10 mouse cellular contexts compared by ENCODE assay signal in the genomic region with DNA sequence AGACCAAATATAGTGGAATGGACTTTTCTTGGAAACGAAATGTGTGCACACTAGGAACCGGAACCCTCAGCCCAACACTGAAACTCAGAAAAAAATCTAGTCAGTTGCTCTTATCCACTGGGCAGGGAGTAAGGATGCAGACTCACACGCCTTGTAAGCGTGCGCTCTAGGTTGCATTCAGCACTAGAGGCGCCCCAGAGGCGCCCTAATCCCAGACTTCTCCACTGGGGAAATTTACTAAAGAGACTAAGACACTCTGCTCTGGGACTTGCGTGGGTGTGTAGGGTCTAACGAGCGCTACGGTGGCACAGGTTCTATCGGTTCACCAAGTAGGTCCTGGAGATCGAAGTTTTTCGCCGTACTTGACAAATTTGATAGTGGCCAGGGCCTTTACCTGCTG. TPM values are rescaled to one million over a fixed set of nuclear protein-coding genes. Genes with fewer than 3 reads are reported as not detected.
DNase-seq lines count a peak whose midpoint lies in the region; ATAC-seq and TF ChIP-seq lines count a peak whose summit lies in the region.
"Had no signal": no experiment of that assay in that cellular context is flagged by ENCODE, and none has a peak within 500 bp of the region (broad histone marks: within the 10 kb centered on the region; RNA-seq: fewer than 3 reads in every experiment).

No protein-coding gene starts in this region.

- 4% methylated on average over 15 of the region's 15 CpGs for WGBS in heart, embryonic 13.5 days
- 3% methylated on average over 15 of the region's 15 CpGs for WGBS in embryonic facial prominence, embryonic 15.5 days
- WGBS in thymus, adult 2 months, result 17% methylated on average over 15 of the region's 15 CpGs

- no peak for DNase-seq in heart, adult 9 months (ENCODE audit: low spot score in 2 of 2)
- peak; percentile 41 to 64 for DNase-seq in kidney, postnatal 4 days
- DNase-seq in gastrocnemius, postnatal 10 days, result no peak
- DNase-seq in thymus, adult 2 months, result no peak
- DNase-seq in spleen, adult 12 weeks (ENCODE audit: low spot score), result no peak

- peaks cover 9% of the 10 kb centered on the region for H3K79me2 ChIP-seq in myocyte (ENCODE audit: control insufficient read depth, insufficient read depth)

- peaks cover 15% of the 10 kb centered on the region for H3K36me3 ChIP-seq in heart, embryonic 13.5 days
- H3K36me3 ChIP-seq in embryonic facial prominence, embryonic 15.5 days, result 0 out of 2 replicates have a peak, but pooled peaks cover 4% of the 10 kb centered on the region
- no peaks in the 10 kb centered on the region for H3K36me3 ChIP-seq in myocyte (ENCODE audit: control insufficient read depth, insufficient read depth)
- H3K36me3 ChIP-seq in thymus, adult 2 months (ENCODE audit: control insufficient read depth, insufficient read depth, low read length), result no peaks in the 10 kb centered on the region

- no peak for TF ChIP-seq POLR2A in myocyte (IDR thresholded peaks at IDR 0.05; ENCODE audit: insufficient read length, low read depth)
- no peak for TF ChIP-seq POLR2A in thymus, adult 2 months (IDR thresholded peaks at IDR 0.05; ENCODE audit: control insufficient read depth, extremely low read depth, insufficient read depth, low read length, poor library complexity)

- peak overlapping the region; percentile 90 for H3K4me3 ChIP-seq in heart, embryonic 13.5 days
- H3K4me3 ChIP-seq in embryonic facial prominence, embryonic 15.5 days (replicated peaks), result peak overlapping the region; percentile 72
- H3K4me3 ChIP-seq in myocyte, result peak overlapping the region; percentile 49
- no peak overlapping the region for H3K4me3 ChIP-seq in thymus, adult 2 months (ENCODE audit: control insufficient read depth, insufficient read depth, low read length)

- H3K27me3 ChIP-seq in heart, embryonic 13.5 days (replicated peaks), result no peaks in the 10 kb centered on the region
- peaks cover 28% of the 10 kb centered on the region for H3K27me3 ChIP-seq in embryonic facial prominence, embryonic 15.5 days
- no peaks in the 10 kb centered on the region for H3K27me3 ChIP-seq in myocyte (ENCODE audit: control insufficient read depth, insufficient read depth, insufficient read length)
- H3K27me3 ChIP-seq in thymus, adult 2 months (ENCODE audit: control insufficient read depth, insufficient read depth, low read length), result peaks cover 6% of the 10 kb centered on the region
- H3K27me3 ChIP-seq: CH12.LX had no signal

- H3ac ChIP-seq in myocyte (ENCODE audit: control insufficient read depth, insufficient read length), result no peak overlapping the region

- peak overlapping the region; percentile 98 for H3K27ac ChIP-seq in heart, embryonic 13.5 days (replicated peaks)
- no peak overlapping the region for H3K27ac ChIP-seq in embryonic facial prominence, embryonic 15.5 days (replicated peaks)
- no peak overlapping the region for H3K27ac ChIP-seq in thymus, adult 2 months (ENCODE audit: control insufficient read depth, insufficient read depth, low read length)

- peak overlapping the region; percentile 96 for H3K9ac ChIP-seq in heart, embryonic 13.5 days
- H3K9ac ChIP-seq in embryonic facial prominence, embryonic 15.5 days, result no peak overlapping the region

- H3K4me1 ChIP-seq in heart, embryonic 13.5 days, result peaks cover 72% of the 10 kb centered on the region
- H3K4me1 ChIP-seq in embryonic facial prominence, embryonic 15.5 days, result peaks cover 46% of the 10 kb centered on the region
- H3K4me1 ChIP-seq in thymus, adult 2 months (replicated peaks; ENCODE audit: control insufficient read depth, insufficient read depth, low read length), result peaks cover 27% of the 10 kb centered on the region

- no peak for TF ChIP-seq CTCF in thymus, adult 2 months (IDR thresholded peaks at IDR 0.05; ENCODE audit: borderline replicate concordance, control insufficient read depth, extremely low read depth, insufficient read depth, low read length, poor library complexity)

- no peaks in the 10 kb centered on the region for H3K9me3 ChIP-seq in heart, embryonic 13.5 days
- H3K9me3 ChIP-seq in embryonic facial prominence, embryonic 15.5 days (replicated peaks), result no peaks in the 10 kb centered on the region

- H3K4me2 ChIP-seq in heart, embryonic 13.5 days, result peak overlapping the region; percentile 84
- peak overlapping the region; percentile 99 for H3K4me2 ChIP-seq in embryonic facial prominence, embryonic 15.5 days (replicated peaks)
- peak overlapping the region; percentile 71 for H3K4me2 ChIP-seq in myocyte (ENCODE audit: low read depth)

- ATAC-seq in heart, embryonic 13.5 days (ENCODE audit: extremely low read depth, insufficient number of reproducible peaks, low FRiP score, low TSS enrichment), result 0 out of 2 replicates have a peak, but pooled peaks have one; percentile 10
- ATAC-seq in embryonic facial prominence, embryonic 15.5 days (ENCODE audit: insufficient number of reproducible peaks, low FRiP score, low TSS enrichment, low read depth), result no peak

TF ChIP-seq in myocyte, 11 proteins besides CTCF, POLR2A, EP300 and RAD21:
- TF ChIP-seq E2F4 (IDR thresholded peaks at IDR 0.05; ENCODE audit: insufficient read depth) (no peak), MYOG (IDR thresholded peaks at IDR 0.05; ENCODE audit: control insufficient read depth in 1 of 3, insufficient read depth in 1 of 3, insufficient read length in 2 of 3, low read depth in 2 of 3) (no peak), TCF12 (IDR thresholded peaks at IDR 0.05; ENCODE audit: insufficient read depth, poor library complexity, severe bottlenecking) (no peak), SRF (IDR thresholded peaks at IDR 0.05; ENCODE audit: control insufficient read depth, insufficient read length, low read depth) (no peak), MAX (IDR thresholded peaks at IDR 0.05; ENCODE audit: low read depth) (no peak), MYOD1 (IDR thresholded peaks at IDR 0.05; ENCODE audit: control insufficient read depth in 1 of 3, insufficient read length in 2 of 3, low read depth in 2 of 3) (no peak)

RNA-seq across cellular contexts. Expression of a gene that starts 0.6 kb away (rescaled TPM):
- polyA plus RNA-seq in heart, embryonic 13.5 days (2015; fragmentation: Nextera tagmentation; extraction: Ambion mirVana), result 42.5 and 43.4 TPM in 2 replicates
- polyA plus RNA-seq in embryonic facial prominence, embryonic 15.5 days (2015; fragmentation: Nextera tagmentation; extraction: Ambion mirVana), result 12.6 and 13.0 TPM in 2 replicates
- polyA plus RNA-seq in myocyte (2012; fragmentation: generic; extraction: Trizol), result 45.1 TPM
- total RNA-seq in gastrocnemius, postnatal 10 days (2021), result 10 to 100 TPM; 37.5 to 44.2 TPM
- polyA plus RNA-seq in thymus, adult 2 months (2012; rRNA removed), result 14.7 and 16.2 TPM in 2 replicates

RNA-seq across cellular contexts. Expression of a gene that starts 19.4 kb away (rescaled TPM):
- 25.5 and 29.1 TPM in 2 replicates for polyA plus RNA-seq in heart, embryonic 13.5 days (2015; fragmentation: Nextera tagmentation; extraction: Ambion mirVana)
- polyA plus RNA-seq in embryonic facial prominence, embryonic 15.5 days (2015; fragmentation: Nextera tagmentation; extraction: Ambion mirVana), result 45.3 and 46.3 TPM in 2 replicates
- polyA plus RNA-seq in myocyte (2012; fragmentation: generic; extraction: Trizol), result 42.8 TPM
- 10 to 100 TPM in 1 of 2 experiments, 1 to 10 TPM in 1; 8.2 to 13.1 TPM for total RNA-seq in gastrocnemius, postnatal 10 days (2021)
- polyA plus RNA-seq in thymus, adult 2 months (2012; rRNA removed), result 51.9 and 55.6 TPM in 2 replicates

RNA-seq across cellular contexts. Expression of a gene that starts 19.7 kb away (rescaled TPM):
- polyA plus RNA-seq in heart, embryonic 13.5 days (2015; fragmentation: Nextera tagmentation; extraction: Ambion mirVana), result 5.6 and 5.9 TPM in 2 replicates
- 9.1 and 10.2 TPM in 2 replicates for polyA plus RNA-seq in embryonic facial prominence, embryonic 15.5 days (2015; fragmentation: Nextera tagmentation; extraction: Ambion mirVana)
- polyA plus RNA-seq in myocyte (2012; fragmentation: generic; extraction: Trizol), result 7.4 TPM
- total RNA-seq in gastrocnemius, postnatal 10 days (2021), result 1 to 10 TPM; 6.6 to 8.9 TPM
- 30.7 and 34.8 TPM in 2 replicates for polyA plus RNA-seq in thymus, adult 2 months (2012; rRNA removed)

RNA-seq across cellular contexts. Expression of a gene that starts 41.1 kb away (rescaled TPM):
- polyA plus RNA-seq in heart, embryonic 13.5 days (2015; fragmentation: Nextera tagmentation; extraction: Ambion mirVana), result 0.40 TPM in 1 of 2 replicates, not detected in the other
- polyA plus RNA-seq in embryonic facial prominence, embryonic 15.5 days (2015; fragmentation: Nextera tagmentation; extraction: Ambion mirVana), result 0.39 and 0.51 TPM in 2 replicates
- not detected for polyA plus RNA-seq in myocyte (2012; fragmentation: generic; extraction: Trizol)
- not detected for total RNA-seq in gastrocnemius, postnatal 10 days (2021)
- 0.97 and 2.1 TPM in 2 replicates for polyA plus RNA-seq in thymus, adult 2 months (2012; rRNA removed)
- total RNA-seq: CH12.LX; hematopoietic stem cell, adult 5-6 weeks had no signal

RNA-seq across cellular contexts. Expression of a gene that starts 45.1 kb away (rescaled TPM):
- polyA plus RNA-seq in heart, embryonic 13.5 days (2015; fragmentation: Nextera tagmentation; extraction: Ambion mirVana), result 0.47 and 0.55 TPM in 2 replicates
- 0.80 and 0.94 TPM in 2 replicates for polyA plus RNA-seq in embryonic facial prominence, embryonic 15.5 days (2015; fragmentation: Nextera tagmentation; extraction: Ambion mirVana)
- polyA plus RNA-seq in myocyte (2012; fragmentation: generic; extraction: Trizol), result 0.07 TPM
- under 1 TPM; 0.27 to 0.73 TPM for total RNA-seq in gastrocnemius, postnatal 10 days (2021)
- polyA plus RNA-seq in thymus, adult 2 months (2012; rRNA removed), result 0.68 and 0.94 TPM in 2 replicates
- total RNA-seq: CH12.LX had no signal

Comparison
In these comparisons a context has a peak if more than half of its experiments do, and no peak if none do; other contexts are left out.
1. DNase-seq: peak in kidney, postnatal 4 days (2 of 2); none in heart, adult 9 months (0 of 2), gastrocnemius, postnatal 10 days (single experiment), thymus, adult 2 months (single experiment) and spleen, adult 12 weeks (single experiment).
2. Peak in every context shown above with its lines, with median percentiles within 50 percentile points of each other: H3K4me2 ChIP-seq.